Mouse (Mus musculus) small intestine, adult 2 months (tissue): ENCODE measurements around the gene Cep89.

Source experiments
- CTCF ChIP-seq: fragments of 200-500 bp; IDR thresholded peaks from 2 replicates; pipeline ENCODE4 v1.5.1; 2012; ENCODE audit warnings: low read depth, mild to moderate bottlenecking, control low read depth, inconsistent platforms, low read length, moderate library complexity, mixed read lengths; ENCODE audit not compliant: insufficient replicate concordance, insufficient read length; ENCODE audit errors: extremely low read depth
- POLR2A ChIP-seq: fragments of 200-500 bp; IDR thresholded peaks from 2 replicates; pipeline ENCODE4 v1.6.1; 2012; ENCODE audit warnings: low read depth, mild to moderate bottlenecking, control low read depth, inconsistent platforms, low read length, moderate library complexity

DNA sequence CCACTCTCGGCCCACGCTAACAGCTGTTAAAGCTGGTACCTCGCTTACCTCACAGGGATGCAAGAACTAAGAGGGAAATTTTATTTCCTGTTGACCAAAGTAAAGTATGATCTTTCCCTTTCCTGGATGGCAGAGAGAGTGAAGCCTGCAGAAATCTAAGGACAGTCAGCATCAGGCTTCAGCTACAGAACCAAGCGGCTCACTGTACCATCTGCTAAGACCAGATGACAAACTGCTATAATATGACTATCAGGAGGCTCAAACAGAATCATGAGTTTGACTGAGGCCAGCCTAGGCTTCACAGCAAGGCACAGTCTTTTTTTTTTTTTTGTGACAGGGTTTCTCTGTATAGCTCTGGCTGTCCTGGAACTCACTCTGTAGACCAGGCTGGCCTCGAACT lies 68.2 kb downstream of the Cep89 start:
- TF ChIP-seq POLR2A = no peak
- TF ChIP-seq CTCF = no peak
